Mouse (Mus musculus): Measurements from ENCODE around the gene Inpp5d. TPM values are rescaled to one million over a fixed set of nuclear protein-coding genes. Genes with fewer than 3 reads are reported as not detected.

Inpp5d gene
- 18.2 and 18.3 TPM in 2 replicates for polyA plus RNA-seq (2012; rRNA removed)

GRCm38 (mm10) chr1:87620211-87620668, at the start of gene Inpp5d:
Gene Inpp5d (plus strand): TSS chr1:87620312.
- Histone ChIP-seq H3K27ac (ENCODE audit: insufficient read depth, low read length) (peak within 1 kb of the TSS; percentile 48), H3K4me3 (ENCODE audit: insufficient read depth, low read length) (peak within 1 kb of the TSS; percentile 31), H3K4me1 (ENCODE audit: control insufficient read depth, insufficient read depth, low read length) (peaks cover 3% of the 10 kb centered on the region)
- TF ChIP-seq POLR2A (IDR thresholded peaks at IDR 0.05; ENCODE audit: extremely low read depth, insufficient read depth, low read length) (no peak), CTCF (IDR thresholded peaks at IDR 0.05; ENCODE audit: extremely low read depth, insufficient read depth, low read length) (no peak)

DNA sequence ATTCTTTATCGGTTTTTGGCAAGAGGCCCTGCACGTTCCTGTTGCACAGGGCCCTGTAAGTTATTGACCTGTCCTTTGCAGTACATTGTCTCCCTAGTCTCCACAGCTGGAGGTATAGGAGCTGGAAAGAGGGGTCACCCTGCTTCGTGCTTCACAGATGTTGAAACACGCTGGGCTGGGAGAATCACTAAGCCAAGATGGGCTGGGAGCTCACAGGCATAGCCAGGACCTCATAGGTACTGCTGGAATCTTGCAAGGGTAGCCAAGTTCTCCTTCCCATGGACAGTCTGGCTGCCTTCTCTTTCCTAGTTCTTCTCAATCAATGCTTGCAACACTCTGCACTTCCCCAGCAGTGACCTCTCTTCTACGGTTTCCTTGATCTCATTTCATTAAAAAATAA, 46.9 kb upstream of the Inpp5d start:
- Histone ChIP-seq H3K27ac (ENCODE audit: insufficient read depth, low read length) (no peak overlapping the region), H3K4me1 (ENCODE audit: control insufficient read depth, insufficient read depth, low read length) (no peaks in the 10 kb centered on the region), H3K4me3 (ENCODE audit: insufficient read depth, low read length) (no peak overlapping the region)
- no peak for TF ChIP-seq POLR2A (IDR thresholded peaks at IDR 0.05; ENCODE audit: extremely low read depth, insufficient read depth, low read length)
- no peak for TF ChIP-seq CTCF (IDR thresholded peaks at IDR 0.05; ENCODE audit: extremely low read depth, insufficient read depth, low read length)

- no peak for TF ChIP-seq POLR2A (IDR thresholded peaks at IDR 0.05; ENCODE audit: extremely low read depth, insufficient read depth, low read length)
- Histone ChIP-seq H3K4me3 (ENCODE audit: insufficient read depth, low read length) (no peak within 1 kb of the TSS), H3K4me1 (ENCODE audit: control insufficient read depth, insufficient read depth, low read length) (no peaks in the 10 kb centered on the region), H3K27ac (ENCODE audit: insufficient read depth, low read length) (no peak within 1 kb of the TSS)
These were observed 46.3 kb upstream of the Inpp5d start, which contains the start of gene Ngef for GRCm38 (mm10) chr1:87573800-87574215. Gene Ngef (minus strand): TSS chr1:87573870.

GRCm38 (mm10) chr1:87574353-87574752, 45.8 kb upstream of the Inpp5d start:
- H3K27ac ChIP-seq (ENCODE audit: insufficient read depth, low read length), result no peak overlapping the region
- TF ChIP-seq POLR2A (IDR thresholded peaks at IDR 0.05; ENCODE audit: extremely low read depth, insufficient read depth, low read length) (no peak), CTCF (IDR thresholded peaks at IDR 0.05; ENCODE audit: extremely low read depth, insufficient read depth, low read length) (no peak)
- no peak overlapping the region for H3K4me3 ChIP-seq (ENCODE audit: insufficient read depth, low read length)
- H3K4me1 ChIP-seq (ENCODE audit: control insufficient read depth, insufficient read depth, low read length), result no peaks in the 10 kb centered on the region

GRCm38 (mm10) chr1:87574785-87575184, 45.3 kb upstream of the Inpp5d start:
- H3K4me3 ChIP-seq (ENCODE audit: insufficient read depth, low read length), result no peak overlapping the region
- TF ChIP-seq POLR2A (IDR thresholded peaks at IDR 0.05; ENCODE audit: extremely low read depth, insufficient read depth, low read length), result no peak
- no peak for TF ChIP-seq CTCF (IDR thresholded peaks at IDR 0.05; ENCODE audit: extremely low read depth, insufficient read depth, low read length)
- H3K4me1 ChIP-seq (ENCODE audit: control insufficient read depth, insufficient read depth, low read length), result no peaks in the 10 kb centered on the region
- no peak overlapping the region for H3K27ac ChIP-seq (ENCODE audit: insufficient read depth, low read length)

GRCm38 (mm10) chr1:87578965-87579364, 41.1 kb upstream of the Inpp5d start:
- TF ChIP-seq POLR2A (IDR thresholded peaks at IDR 0.05; ENCODE audit: extremely low read depth, insufficient read depth, low read length) (no peak), CTCF (IDR thresholded peaks at IDR 0.05; ENCODE audit: extremely low read depth, insufficient read depth, low read length) (no peak)
- no peaks in the 10 kb centered on the region; the same call in 1 of the 2 replicates for H3K4me1 ChIP-seq (ENCODE audit: control insufficient read depth, insufficient read depth, low read length)
- no peak overlapping the region for H3K4me3 ChIP-seq (ENCODE audit: insufficient read depth, low read length)
- H3K27ac ChIP-seq (ENCODE audit: insufficient read depth, low read length), result no peak overlapping the region

DNA sequence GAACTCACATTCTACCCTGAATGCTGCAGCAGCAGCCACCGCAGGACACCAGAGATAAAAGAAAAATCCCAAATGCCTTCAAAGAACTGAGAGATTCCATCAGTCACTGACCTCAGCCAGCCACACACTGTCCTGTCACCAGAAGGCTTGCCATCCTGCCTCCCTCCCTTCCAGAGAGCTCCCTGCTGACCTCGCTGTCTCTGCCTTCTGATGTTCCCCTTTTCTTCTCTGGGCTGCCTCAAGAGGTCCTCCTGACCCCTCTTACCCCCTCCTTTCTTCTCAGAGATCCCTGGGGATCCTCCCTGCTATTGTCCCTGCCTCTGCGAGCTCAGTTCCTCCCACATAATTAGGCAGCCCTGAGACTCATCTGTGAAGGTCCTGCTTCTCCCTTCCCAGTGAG, 39.3 kb upstream of the Inpp5d start:
- Histone ChIP-seq H3K4me3 (ENCODE audit: insufficient read depth, low read length) (no peak overlapping the region), H3K4me1 (ENCODE audit: control insufficient read depth, insufficient read depth, low read length) (no peaks in the 10 kb centered on the region; the same call in 1 of the 2 replicates), H3K27ac (ENCODE audit: insufficient read depth, low read length) (no peak overlapping the region)
- TF ChIP-seq POLR2A (IDR thresholded peaks at IDR 0.05; ENCODE audit: extremely low read depth, insufficient read depth, low read length) (no peak), CTCF (IDR thresholded peaks at IDR 0.05; ENCODE audit: extremely low read depth, insufficient read depth, low read length) (no peak)

GRCm38 (mm10) chr1:87589162-87589561, 30.9 kb upstream of the Inpp5d start:
- H3K27ac ChIP-seq (ENCODE audit: insufficient read depth, low read length), result peak overlapping the region; percentile 34; the same call in 1 of the 2 replicates
- peaks cover 6% of the 10 kb centered on the region; the same call in 1 of the 2 replicates for H3K4me1 ChIP-seq (ENCODE audit: control insufficient read depth, insufficient read depth, low read length)
- H3K4me3 ChIP-seq (ENCODE audit: insufficient read depth, low read length), result no peak overlapping the region
- TF ChIP-seq CTCF (IDR thresholded peaks at IDR 0.05; ENCODE audit: extremely low read depth, insufficient read depth, low read length) (no peak), POLR2A (IDR thresholded peaks at IDR 0.05; ENCODE audit: extremely low read depth, insufficient read depth, low read length) (no peak)

- Histone ChIP-seq H3K4me3 (ENCODE audit: insufficient read depth, low read length) (no peak overlapping the region), H3K4me1 (ENCODE audit: control insufficient read depth, insufficient read depth, low read length) (peaks cover 10% of the 10 kb centered on the region), H3K27ac (ENCODE audit: insufficient read depth, low read length) (no peak overlapping the region)
- TF ChIP-seq CTCF (IDR thresholded peaks at IDR 0.05; ENCODE audit: extremely low read depth, insufficient read depth, low read length) (no peak), POLR2A (IDR thresholded peaks at IDR 0.05; ENCODE audit: extremely low read depth, insufficient read depth, low read length) (no peak)
These were observed 30.1 kb upstream of the Inpp5d start for GRCm38 (mm10) chr1:87589980-87590379.

DNA sequence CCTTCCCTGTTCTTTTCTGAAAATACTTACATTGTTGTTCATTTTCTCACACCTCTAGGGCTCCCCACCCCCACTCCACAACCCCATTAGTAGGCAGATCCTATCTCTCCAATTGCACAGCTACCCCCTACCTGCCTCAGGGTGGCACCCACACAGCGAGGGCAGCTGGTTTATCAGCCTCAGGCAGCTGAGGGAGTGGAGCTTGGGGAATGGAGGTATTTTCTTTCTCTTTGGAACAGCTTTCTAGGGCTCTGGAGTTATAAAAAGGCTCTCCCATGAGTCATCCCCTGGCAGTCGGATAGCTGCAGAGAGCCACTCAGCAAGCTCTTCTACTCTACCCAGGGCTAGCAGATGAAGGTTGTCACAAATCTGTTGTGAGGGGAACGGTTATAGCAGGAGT, 25.9 kb upstream of the Inpp5d start:
- no peak for TF ChIP-seq POLR2A (IDR thresholded peaks at IDR 0.05; ENCODE audit: extremely low read depth, insufficient read depth, low read length)
- no peak for TF ChIP-seq CTCF (IDR thresholded peaks at IDR 0.05; ENCODE audit: extremely low read depth, insufficient read depth, low read length)
- no peak overlapping the region for H3K4me3 ChIP-seq (ENCODE audit: insufficient read depth, low read length)
- peak overlapping the region; percentile 88 for H3K27ac ChIP-seq (ENCODE audit: insufficient read depth, low read length)
- H3K4me1 ChIP-seq (ENCODE audit: control insufficient read depth, insufficient read depth, low read length), result peaks cover 11% of the 10 kb centered on the region
